Mouse (Mus musculus) megakaryocyte, embryonic 14.5 days (primary cell): Measurements from ENCODE around the gene Celf5.

Experiments used
- FLI1 ChIP-seq: IDR thresholded peaks from 2 replicates; pipeline ENCODE4 v1.6.1; 2012; ENCODE audit warnings: low read length, inconsistent platforms, mixed read lengths
- GATA1 ChIP-seq: IDR thresholded peaks from 3 replicates; pipeline ENCODE4 v1.6.1; 2012; ENCODE audit warnings: mixed read lengths, low read length, inconsistent platforms, borderline replicate concordance

- TF ChIP-seq GATA1: no peak
- no peak for TF ChIP-seq FLI1
Measured at GRCm38 (mm10) chr10:81485060-81485449, 2.5 kb upstream of the Celf5 start.
